Mouse (Mus musculus) CH12.LX (cell line): ENCODE measurements around the gene Cbr2. TPM values are rescaled to one million over a fixed set of nuclear protein-coding genes. Genes with fewer than 3 reads are reported as not detected.

Source experiments
- DNase-seq: peaks from one replicate; pipeline ENCODE4 v3.0.0-alpha.2; 2013; ENCODE audit errors: extremely low read depth
- H3K27ac ChIP-seq: 2 replicates; pipeline ENCODE4 v1.5.1; 2012; ENCODE audit warnings: low read depth, mild to moderate bottlenecking, control low read depth, moderate library complexity; ENCODE audit not compliant: insufficient read depth
- H3K27me3 ChIP-seq: replicated peaks from 2 replicates; pipeline ENCODE3; 2012; ENCODE audit warnings: inconsistent platforms
- H3K36me3 ChIP-seq, 2 experiments: replicated peaks in 1 of 2; 2 replicates each; pipeline versions ENCODE3 to v1.6.1; 2012; ENCODE audit warnings: inconsistent platforms in 1 of 2, low read length in 1 of 2, mild to moderate bottlenecking in 1 of 2, mixed read lengths in 1 of 2, moderate library complexity in 1 of 2; ENCODE audit not compliant: control insufficient read depth in 1 of 2, insufficient read depth in 1 of 2
- H3K4me1 ChIP-seq, 2 experiments: 2 replicates each; pipeline ENCODE4 v1.6.1; 2012; ENCODE audit warnings: inconsistent platforms in 1 of 2, moderate library complexity in 1 of 2; ENCODE audit not compliant: insufficient read depth in 2 of 2, control insufficient read depth in 1 of 2
- H3K4me2 ChIP-seq: 2 replicates; pipeline ENCODE4 v1.6.1; 2012; ENCODE audit warnings: low read depth, mild to moderate bottlenecking, control low read depth; ENCODE audit not compliant: poor library complexity, insufficient read depth, severe bottlenecking
- H3K4me3 ChIP-seq, 3 experiments: fragments of 150-350 bp in 1 of 3; sonication (generic) in 1 of 3; replicated peaks in 1 of 3; 2 replicates each; pipeline versions ENCODE3 to v1.5.1; 2011 to 2012; ENCODE audit warnings: low read depth in 2 of 3, low read length in 2 of 3, mild to moderate bottlenecking in 2 of 3, moderate library complexity in 2 of 3, control low read depth in 1 of 3, improper control_type of control experiment in 1 of 3, inconsistent platforms in 1 of 3, mixed read lengths in 1 of 3; ENCODE audit not compliant: poor library complexity in 1 of 3
- H3K79me2 ChIP-seq: replicated peaks from 2 replicates; pipeline ENCODE4 v1.6.1; 2012; ENCODE audit warnings: mild to moderate bottlenecking, moderate library complexity; ENCODE audit not compliant: control insufficient read depth, poor library complexity, insufficient read depth, severe bottlenecking; ENCODE audit errors: extremely low read depth
- H3K9ac ChIP-seq: 2 replicates; pipeline ENCODE4 v1.6.1; 2012; ENCODE audit warnings: low read depth, mild to moderate bottlenecking, control low read depth, moderate library complexity; ENCODE audit not compliant: insufficient read depth
- H3K9me3 ChIP-seq: replicated peaks from 2 replicates; pipeline ENCODE3; 2012; ENCODE audit warnings: low read length, inconsistent platforms, mixed read lengths
- BHLHE40 ChIP-seq: IDR thresholded peaks from 2 replicates; pipeline ENCODE4 v1.6.1; 2011; ENCODE audit warnings: mild to moderate bottlenecking, low read depth, low read length, improper control_type of control experiment
- CHD1 ChIP-seq: IDR thresholded peaks from 2 replicates; pipeline ENCODE4 v1.6.1; 2012; ENCODE audit warnings: low read depth, low read length, improper control_type of control experiment, inconsistent platforms
- CTCF ChIP-seq, 2 experiments: IDR thresholded peaks in 1 of 2; conservative IDR thresholded peaks in 1 of 2; 2 replicates each; pipeline ENCODE4 v1.5.1; 2011 to 2012; ENCODE audit warnings: low read depth in 2 of 2, low read length in 2 of 2, improper control_type of control experiment in 1 of 2, inconsistent platforms in 1 of 2, mild to moderate bottlenecking in 1 of 2, moderate library complexity in 1 of 2
- GABPA ChIP-seq: IDR thresholded peaks from 2 replicates; pipeline ENCODE4 v1.6.1; 2012; ENCODE audit warnings: low read depth, low read length, improper control_type of control experiment, inconsistent platforms; ENCODE audit not compliant: insufficient replicate concordance
- HCFC1 ChIP-seq: IDR thresholded peaks from 2 replicates; pipeline ENCODE4 v1.6.1; 2012; ENCODE audit warnings: low read depth, mild to moderate bottlenecking, inconsistent platforms, low read length, improper control_type of control experiment
- IRF4 ChIP-seq: IDR thresholded peaks from 2 replicates; pipeline ENCODE4 v1.6.1; 2014; ENCODE audit warnings: low read depth, mild to moderate bottlenecking, inconsistent platforms, low read length, improper control_type of control experiment
- JUN ChIP-seq: IDR thresholded peaks from 2 replicates; pipeline ENCODE4 v1.6.1; 2011; ENCODE audit warnings: low read depth, mild to moderate bottlenecking, low read length, improper control_type of control experiment, moderate library complexity; ENCODE audit not compliant: insufficient read depth
- MAX ChIP-seq: IDR thresholded peaks from 2 replicates; pipeline ENCODE4 v1.6.1; 2011; ENCODE audit warnings: low read length, improper control_type of control experiment
- MEF2A ChIP-seq: IDR thresholded peaks from 2 replicates; pipeline ENCODE4 v1.6.1; 2014; ENCODE audit warnings: low read depth, mild to moderate bottlenecking, inconsistent platforms, low read length, improper control_type of control experiment, borderline replicate concordance
- MYC ChIP-seq: IDR thresholded peaks from 2 replicates; pipeline ENCODE4 v1.6.1; 2011; ENCODE audit warnings: low read depth, mild to moderate bottlenecking, improper control_type of control experiment, low read length
- NELFE ChIP-seq: IDR thresholded peaks from 2 replicates; pipeline ENCODE4 v1.6.1; 2011; ENCODE audit warnings: low read depth, low read length, improper control_type of control experiment
- NRF1 ChIP-seq: IDR thresholded peaks from 2 replicates; pipeline ENCODE4 v1.6.1; 2014; ENCODE audit warnings: low read depth, mild to moderate bottlenecking, inconsistent platforms, low read length, improper control_type of control experiment, moderate library complexity
- PAX5 ChIP-seq: IDR thresholded peaks from 2 replicates; pipeline ENCODE4 v1.6.1; 2012; ENCODE audit warnings: low read length, inconsistent platforms, mixed read lengths
- POLR2A ChIP-seq: IDR thresholded peaks from 2 replicates; pipeline ENCODE4 v1.6.1; 2011; ENCODE audit warnings: low read depth, mild to moderate bottlenecking, improper control_type of control experiment, low read length
- POLR2AphosphoS2 ChIP-seq: IDR thresholded peaks from 2 replicates; pipeline ENCODE4 v1.6.1; 2011; ENCODE audit warnings: low read depth, low read length, improper control_type of control experiment
- TCF12 ChIP-seq: IDR thresholded peaks from 2 replicates; pipeline ENCODE4 v1.6.1; 2014; ENCODE audit warnings: low read depth, mild to moderate bottlenecking, inconsistent platforms, low read length, improper control_type of control experiment
- USF1 ChIP-seq: IDR thresholded peaks from 2 replicates; pipeline ENCODE4 v1.6.1; 2014; ENCODE audit warnings: low read depth, mild to moderate bottlenecking, inconsistent platforms, low read length, improper control_type of control experiment
- ZC3H11A ChIP-seq: IDR thresholded peaks from 2 replicates; pipeline ENCODE4 v1.6.1; 2012; ENCODE audit warnings: low read depth, mild to moderate bottlenecking, inconsistent platforms, low read length, improper control_type of control experiment
- ZNF384 ChIP-seq: IDR thresholded peaks from 2 replicates; pipeline ENCODE4 v1.6.1; 2012; ENCODE audit warnings: low read depth, low read length, improper control_type of control experiment, inconsistent platforms
- dilution Hi-C: fragments of 300-500 bp; cut with MboI; formaldehyde crosslinking; loops from 2 replicates; pipeline ENCODE4 v1.14.3; 2020; ENCODE audit warnings: low sequenced_read_pairs; ENCODE audit not compliant: extremely low pct_unique_long_range_greater_than_20kb, extremely low pct_ligation_motif_present
- in situ Hi-C: fragments of 300-500 bp; cut with MboI; formaldehyde crosslinking; loops from 3 replicates; pipeline ENCODE4 v1.14.3; 2019; ENCODE audit warnings: low sequenced_read_pairs, low pct_ligation_motif_present, low pct_unique_long_range_greater_than_20kb, mixed read lengths
- polyA plus RNA-seq: library from polyadenylated mRNA; unstranded; fragments of >175 nt; gene quantifications from 2 replicates; pipeline ENCODE4 v1.2.1, GENCODE M21; 2012; ENCODE audit warnings: low read depth; ENCODE audit not compliant: insufficient read length
- total RNA-seq, 2 experiments: library from RNA; depleted of rRNA; stranded (reverse); fragments of 300-350 nt in 1 of 2; fragments of >200 nt in 1 of 2; gene quantifications; 2 replicates each; pipeline ENCODE4 v1.2.3; 2012 to 2014

Cbr2 gene
- total and polyA plus RNA-seq, 3 experiments: 0.21 TPM; not detected in 2

- H3K9me3 ChIP-seq: no peaks in the 10 kb centered on the region
- no peaks in the 10 kb centered on the region for H3K79me2 ChIP-seq
- dilution Hi-C loops (no loop called here), in situ Hi-C loops (loop anchor here (5.0 kb wide), 1 partner anchor 41 kb away; no protein-coding TSS in a partner anchor)
- H3K36me3 ChIP-seq: peaks cover 19 to 42% of the 10 kb centered on the region in 2 experiments
- H3K4me3 ChIP-seq: peak overlapping the region; percentile 67 to 93 (median 76)
- H3K4me2 ChIP-seq: peak overlapping the region; percentile 53
- H3K9ac ChIP-seq: peak overlapping the region; percentile 34
- peaks cover 28% of the 10 kb centered on the region for H3K27me3 ChIP-seq
- TF ChIP-seq BHLHE40 (no peak), MEF2A (no peak), HCFC1 (no peak)
- no peak for DNase-seq
- H3K4me1 ChIP-seq: peaks cover 8 to 11% of the 10 kb centered on the region in 2 experiments
- H3K27ac ChIP-seq: no peak overlapping the region
These were observed 5.4 kb downstream of the Cbr2 start for GRCm38 (mm10) chr11:120726243-120727168.

DNA sequence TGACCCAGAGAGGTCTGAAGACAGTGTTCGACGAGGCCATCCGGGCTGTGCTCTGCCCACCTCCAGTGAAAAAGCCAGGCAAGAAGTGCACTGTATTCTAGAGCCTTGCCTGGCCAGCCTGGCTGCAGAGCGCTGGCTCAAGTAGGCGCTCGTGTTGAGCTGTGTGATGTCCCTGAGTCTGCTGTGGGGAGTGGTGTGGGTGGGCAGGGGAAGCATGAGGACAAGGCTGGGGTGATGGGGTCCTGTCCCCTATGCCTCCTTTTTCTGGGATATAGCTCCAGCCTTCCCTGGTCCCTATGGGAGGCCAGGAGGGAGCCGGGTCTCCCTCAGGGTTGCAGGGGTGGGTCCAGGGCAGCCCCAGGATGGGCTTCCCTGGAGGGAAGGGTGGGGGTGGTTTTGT is 8.4 kb downstream of the Cbr2 start:
- TF ChIP-seq JUN (no peak), PAX5 (no peak), IRF4 (no peak), TCF12 (no peak), GABPA (no peak), NELFE (no peak), NRF1 (no peak), POLR2A (no peak), ZNF384 (no peak), ZC3H11A (no peak), HCFC1 (no peak), USF1 (no peak), MEF2A (no peak), POLR2AphosphoS2 (no peak), MYC (no peak), CTCF (conservative IDR thresholded peaks at IDR 0.05 in 1 of 2, IDR thresholded peaks at IDR 0.05 in 1 of 2; ENCODE audit: low read depth in 2 of 2, low read length in 2 of 2) (no peak), CHD1 (no peak), BHLHE40 (no peak), MAX (no peak)
- Histone ChIP-seq H3K4me3 (no peak overlapping the region), H3K27me3 (peaks cover 8% of the 10 kb centered on the region), H3K9me3 (peaks cover 7% of the 10 kb centered on the region), H3K27ac (no peak overlapping the region), H3K4me2 (no peak overlapping the region), H3K79me2 (no peaks in the 10 kb centered on the region), H3K4me1 (peaks cover 5% of the 10 kb centered on the region in 2 experiments), H3K9ac (no peak overlapping the region), H3K36me3 (peaks cover 46 to 71% of the 10 kb centered on the region in 2 experiments)
- in situ Hi-C loops (no loop called here), dilution Hi-C loops (no loop called here)
- no peak for DNase-seq
